Mouse (Mus musculus) urinary bladder, postnatal 25 days (tissue): Measurements from ENCODE around the gene Sgip1.
A peak's percentile ranks its signal among the peaks of the same experiment; 100 is the strongest.

Experiments used
- DNase-seq: peaks from one replicate; pipeline ENCODE4 v3.0.0; 2022; ENCODE audit warnings: low spot score

Gene Sgip1

GRCm38 (mm10) chr4:102977778-102978321 lies 236.8 kb downstream of the Sgip1 start:
- DNase-seq: no peak

- no peak for DNase-seq
Measured at GRCm38 (mm10) chr4:102978440-102978839, 237.3 kb downstream of the Sgip1 start, which contains the start of gene Tctex1d1. TSS of gene Tctex1d1 (plus strand) at chr4:102978606.

- DNase-seq: no peak
Measured at GRCm38 (mm10) chr4:102979385-102979784, 238.3 kb downstream of the Sgip1 start.

DNA sequence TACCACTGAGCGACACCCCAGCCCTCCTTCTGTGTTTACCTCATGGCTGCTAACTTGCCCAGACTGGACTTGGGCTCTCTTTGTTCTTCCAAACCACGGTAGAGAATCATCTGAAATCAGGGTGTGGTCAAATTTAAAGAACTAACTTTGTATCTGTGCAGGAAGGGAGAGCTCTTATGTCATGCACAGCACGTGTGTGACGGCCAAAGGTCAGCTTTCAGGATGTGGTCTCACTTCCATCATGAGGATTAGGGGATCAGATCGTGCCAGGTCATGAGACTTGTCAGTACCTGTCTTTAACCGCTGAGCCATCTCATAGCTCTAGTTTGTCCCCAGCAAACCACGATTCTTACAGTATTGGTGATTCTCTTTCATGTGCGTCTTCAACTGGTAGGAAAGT lies 240.6 kb downstream of the Sgip1 start:
- no peak for DNase-seq

DNA sequence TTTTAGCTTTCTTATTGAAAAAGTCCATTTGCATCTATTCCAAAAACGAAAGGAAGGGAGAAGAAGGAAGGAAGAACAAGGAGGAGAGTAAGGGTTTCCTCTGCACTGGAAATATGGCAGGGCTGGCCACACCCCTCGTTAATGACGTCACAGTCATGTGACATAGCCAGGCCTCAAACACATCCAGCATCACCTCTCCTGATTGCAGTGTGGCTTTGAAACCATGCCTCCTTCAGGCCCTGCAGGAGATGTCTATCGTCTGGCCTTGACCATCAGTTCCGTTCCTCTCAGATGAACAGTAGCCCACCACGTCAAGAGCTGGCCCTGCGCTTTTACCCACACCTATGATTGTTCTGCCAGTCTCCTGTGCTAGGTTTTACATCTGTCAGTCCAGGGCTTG lies 245.1 kb downstream of the Sgip1 start:
- no peak for DNase-seq

GRCm38 (mm10) chr4:102986917-102987316 lies 245.8 kb downstream of the Sgip1 start:
- peak; percentile 38 for DNase-seq

DNA sequence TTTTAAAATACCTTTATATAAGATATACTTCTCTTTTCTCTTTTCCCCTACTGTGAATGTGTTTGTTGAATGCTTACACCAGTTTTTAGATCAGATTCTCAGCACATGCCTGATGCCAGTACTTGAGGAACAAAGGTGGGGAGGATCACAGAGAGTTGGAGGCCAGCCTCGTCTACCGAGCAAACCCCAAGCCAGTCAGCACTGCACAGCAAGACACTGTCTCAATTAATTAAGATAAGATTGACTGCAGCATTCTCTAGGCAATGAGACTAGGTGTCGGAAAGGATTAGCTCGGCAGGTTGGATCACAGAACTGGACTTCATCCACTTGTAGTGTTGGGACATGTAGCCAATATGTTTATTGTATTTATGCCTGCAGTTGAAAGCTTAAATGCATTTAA lies 246.2 kb downstream of the Sgip1 start:
- no peak for DNase-seq

- no peak for DNase-seq
Measured at GRCm38 (mm10) chr4:102987756-102988155, 246.7 kb downstream of the Sgip1 start.

DNA sequence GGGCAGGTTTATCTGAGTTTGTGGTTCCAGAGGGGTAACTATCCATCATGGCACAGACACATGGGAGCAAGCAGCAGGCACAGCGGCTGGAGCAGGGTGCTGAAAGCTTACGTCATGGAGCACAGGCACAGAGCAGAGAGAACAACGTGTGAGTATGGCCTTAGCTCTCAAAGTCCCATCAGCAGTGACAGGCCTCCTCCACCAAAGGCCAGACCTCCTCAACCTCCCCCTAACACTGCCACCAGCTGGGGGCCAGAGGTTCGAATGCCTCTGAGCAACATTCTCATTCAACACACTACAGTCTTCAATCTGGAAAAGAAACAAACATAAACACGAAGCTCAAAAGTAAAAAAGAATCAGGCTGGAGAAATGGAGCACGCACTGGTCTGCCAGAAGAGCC lies 247.4 kb downstream of the Sgip1 start:
- DNase-seq: no peak

DNA sequence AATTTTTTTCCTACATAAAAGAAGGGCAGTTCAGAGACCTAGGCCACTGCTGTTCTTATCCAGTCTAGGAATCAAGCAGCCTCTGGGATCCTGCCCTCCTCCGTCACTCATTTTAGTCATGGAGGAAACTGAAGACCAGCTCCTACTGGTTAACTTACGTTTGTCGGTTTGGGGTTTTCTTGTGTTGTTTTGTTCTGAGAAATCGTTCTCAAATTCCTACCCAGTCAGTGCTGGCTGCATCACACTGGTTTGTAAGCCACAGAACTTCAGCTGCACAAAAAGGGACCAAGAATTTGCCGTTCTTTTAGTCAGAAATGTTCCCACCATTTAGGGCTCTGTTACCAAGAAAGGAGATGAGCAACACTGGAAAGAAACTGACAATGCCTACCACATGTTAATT lies 248.3 kb downstream of the Sgip1 start:
- no peak for DNase-seq

DNA sequence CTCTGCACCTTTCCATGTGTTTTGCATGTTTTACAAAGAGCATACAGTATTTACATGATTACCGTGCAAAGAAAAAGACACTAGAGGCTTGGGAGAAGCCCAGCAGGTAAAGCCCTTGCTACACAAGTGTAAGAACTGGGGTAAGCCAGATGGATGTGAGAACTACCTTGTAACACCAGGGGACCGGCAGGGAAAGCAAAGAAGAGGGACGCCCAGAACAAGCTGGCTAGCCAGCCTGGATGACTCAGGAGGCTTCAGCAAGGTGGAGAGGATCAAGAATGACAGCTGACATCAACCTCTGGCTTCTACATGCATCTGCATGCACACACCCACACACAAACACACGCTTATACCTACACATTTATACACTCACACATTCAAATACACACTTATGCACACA lies 248.9 kb downstream of the Sgip1 start:
- DNase-seq: no peak

GRCm38 (mm10) chr4:102990595-102991340 lies 249.7 kb downstream of the Sgip1 start:
- DNase-seq: no peak

GRCm38 (mm10) chr4:102991685-102992084 lies 250.6 kb downstream of the Sgip1 start:
- no peak for DNase-seq

- no peak for DNase-seq
Measured at GRCm38 (mm10) chr4:103004681-103005080, 263.6 kb downstream of the Sgip1 start.

- no peak for DNase-seq
Measured at GRCm38 (mm10) chr4:103005190-103005945, 264.3 kb downstream of the Sgip1 start.

GRCm38 (mm10) chr4:103006266-103006665 lies 265.2 kb downstream of the Sgip1 start:
- DNase-seq: no peak

- no peak for DNase-seq
Measured at GRCm38 (mm10) chr4:103006943-103007418, 265.9 kb downstream of the Sgip1 start.

GRCm38 (mm10) chr4:103010734-103011133 lies 269.6 kb downstream of the Sgip1 start:
- no peak for DNase-seq

- DNase-seq: no peak
Measured at GRCm38 (mm10) chr4:103011823-103012222, 270.7 kb downstream of the Sgip1 start.

- DNase-seq: no peak
Measured at GRCm38 (mm10) chr4:103013490-103013889, 272.4 kb downstream of the Sgip1 start.
